Mouse (Mus musculus): ENCODE measurements around the gene Usf3. TPM values are rescaled to one million over a fixed set of nuclear protein-coding genes. Genes with fewer than 3 reads are reported as not detected.
A peak's percentile ranks its signal among the peaks of the same experiment; 100 is the strongest.

Gene Usf3
- polyA plus RNA-seq, 1 experiment: 12.0 TPM

GRCm38 (mm10) chr16:44138377-44138978 lies 34.6 kb upstream of the Usf3 start:
- TF ChIP-seq CTCF (IDR thresholded peaks at IDR 0.05; ENCODE audit: control insufficient read depth, insufficient read depth, low read length) (no peak), POLR2A (IDR thresholded peaks at IDR 0.05; ENCODE audit: borderline replicate concordance, control insufficient read depth, low read depth, low read length) (0 out of 2 replicates have a peak, but pooled peaks have one; percentile 61)
- WGBS: under 1% methylated on average over 24 of the region's 24 CpGs
- peak overlapping the region; percentile 89 for H3K4me3 ChIP-seq (replicated peaks; ENCODE audit: control insufficient read depth, low read depth, low read length)
- H3K4me1 ChIP-seq (ENCODE audit: control insufficient read depth, insufficient read depth, low read length): peaks cover 2% of the 10 kb centered on the region
- peak overlapping the region; percentile 99 for H3K27ac ChIP-seq (ENCODE audit: control insufficient read depth, insufficient read depth, low read depth, low read length, poor library complexity)

GRCm38 (mm10) chr16:44138979-44139535 lies 34.0 kb upstream of the Usf3 start:
- H3K4me3 ChIP-seq (replicated peaks; ENCODE audit: control insufficient read depth, low read depth, low read length): peak overlapping the region; percentile 89
- peaks cover 2% of the 10 kb centered on the region for H3K4me1 ChIP-seq (ENCODE audit: control insufficient read depth, insufficient read depth, low read length)
- WGBS: under 1% methylated on average over 25 of the region's 25 CpGs
- peak overlapping the region; percentile 99 for H3K27ac ChIP-seq (ENCODE audit: control insufficient read depth, insufficient read depth, low read depth, low read length, poor library complexity)
- TF ChIP-seq POLR2A (IDR thresholded peaks at IDR 0.05; ENCODE audit: borderline replicate concordance, control insufficient read depth, low read depth, low read length): no peak; the same call in 1 of the 2 replicates
- TF ChIP-seq CTCF (IDR thresholded peaks at IDR 0.05; ENCODE audit: control insufficient read depth, insufficient read depth, low read length): no peak

- Histone ChIP-seq H3K4me1 (ENCODE audit: control insufficient read depth, insufficient read depth, low read length) (peaks cover 2% of the 10 kb centered on the region), H3K4me3 (replicated peaks; ENCODE audit: control insufficient read depth, low read depth, low read length) (peak within 1 kb of the TSS; percentile 89), H3K27ac (ENCODE audit: control insufficient read depth, insufficient read depth, low read depth, low read length, poor library complexity) (peak within 1 kb of the TSS; percentile 99)
- under 1% methylated on average over 71 of the region's 71 CpGs for WGBS
- TF ChIP-seq POLR2A (IDR thresholded peaks at IDR 0.05; ENCODE audit: borderline replicate concordance, control insufficient read depth, low read depth, low read length): peak; percentile 69; the same call in 1 of the 2 replicates
- TF ChIP-seq CTCF (IDR thresholded peaks at IDR 0.05; ENCODE audit: control insufficient read depth, insufficient read depth, low read length): no peak
Measured at GRCm38 (mm10) chr16:44139536-44140185, 33.4 kb upstream of the Usf3 start, which contains the start of the genes Atp6v1a and Naa50. Atp6v1a (minus strand) TSS chr16:44139705. Naa50 (plus strand) TSS chr16:44139830.

GRCm38 (mm10) chr16:44140186-44140787 lies 32.8 kb upstream of the Usf3 start:
- WGBS: under 1% methylated on average over 38 of the region's 44 CpGs
- TF ChIP-seq CTCF (IDR thresholded peaks at IDR 0.05; ENCODE audit: control insufficient read depth, insufficient read depth, low read length): peak; percentile 51; the same call in 1 of the 2 replicates
- TF ChIP-seq POLR2A (IDR thresholded peaks at IDR 0.05; ENCODE audit: borderline replicate concordance, control insufficient read depth, low read depth, low read length): 0 out of 2 replicates have a peak, but pooled peaks have one; percentile 24
- Histone ChIP-seq H3K4me1 (ENCODE audit: control insufficient read depth, insufficient read depth, low read length) (peaks cover 2% of the 10 kb centered on the region), H3K27ac (ENCODE audit: control insufficient read depth, insufficient read depth, low read depth, low read length, poor library complexity) (peak overlapping the region; percentile 99), H3K4me3 (replicated peaks; ENCODE audit: control insufficient read depth, low read depth, low read length) (peak overlapping the region; percentile 70)

DNA sequence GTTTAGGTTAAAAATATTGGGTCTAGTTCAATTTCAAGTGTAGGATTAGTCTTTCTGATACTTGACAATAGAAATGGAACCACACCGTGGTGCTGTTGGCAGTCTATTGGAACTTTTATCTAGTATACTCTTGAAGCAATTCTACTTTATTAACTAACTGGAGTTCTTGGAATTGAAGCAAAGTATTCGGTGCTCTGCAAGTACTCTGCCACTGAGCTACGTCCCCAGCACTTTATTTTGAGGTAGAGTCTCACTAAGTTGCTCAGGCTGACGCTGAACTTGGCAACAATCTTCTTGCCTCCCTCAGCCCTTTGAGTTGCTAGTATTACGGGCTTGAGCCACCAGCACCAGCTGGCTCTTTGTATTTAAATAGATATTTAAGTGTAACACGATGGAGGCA lies 31.6 kb upstream of the Usf3 start:
- 32% methylated on average over 6 of the region's 6 CpGs for WGBS
- H3K27ac ChIP-seq (ENCODE audit: control insufficient read depth, insufficient read depth, low read depth, low read length, poor library complexity): no peak overlapping the region
- peak overlapping the region; percentile 45 for H3K4me3 ChIP-seq (replicated peaks; ENCODE audit: control insufficient read depth, low read depth, low read length)
- H3K4me1 ChIP-seq (ENCODE audit: control insufficient read depth, insufficient read depth, low read length): peaks cover 2% of the 10 kb centered on the region
- no peak for TF ChIP-seq CTCF (IDR thresholded peaks at IDR 0.05; ENCODE audit: control insufficient read depth, insufficient read depth, low read length)
- no peak for TF ChIP-seq POLR2A (IDR thresholded peaks at IDR 0.05; ENCODE audit: borderline replicate concordance, control insufficient read depth, low read depth, low read length)

DNA sequence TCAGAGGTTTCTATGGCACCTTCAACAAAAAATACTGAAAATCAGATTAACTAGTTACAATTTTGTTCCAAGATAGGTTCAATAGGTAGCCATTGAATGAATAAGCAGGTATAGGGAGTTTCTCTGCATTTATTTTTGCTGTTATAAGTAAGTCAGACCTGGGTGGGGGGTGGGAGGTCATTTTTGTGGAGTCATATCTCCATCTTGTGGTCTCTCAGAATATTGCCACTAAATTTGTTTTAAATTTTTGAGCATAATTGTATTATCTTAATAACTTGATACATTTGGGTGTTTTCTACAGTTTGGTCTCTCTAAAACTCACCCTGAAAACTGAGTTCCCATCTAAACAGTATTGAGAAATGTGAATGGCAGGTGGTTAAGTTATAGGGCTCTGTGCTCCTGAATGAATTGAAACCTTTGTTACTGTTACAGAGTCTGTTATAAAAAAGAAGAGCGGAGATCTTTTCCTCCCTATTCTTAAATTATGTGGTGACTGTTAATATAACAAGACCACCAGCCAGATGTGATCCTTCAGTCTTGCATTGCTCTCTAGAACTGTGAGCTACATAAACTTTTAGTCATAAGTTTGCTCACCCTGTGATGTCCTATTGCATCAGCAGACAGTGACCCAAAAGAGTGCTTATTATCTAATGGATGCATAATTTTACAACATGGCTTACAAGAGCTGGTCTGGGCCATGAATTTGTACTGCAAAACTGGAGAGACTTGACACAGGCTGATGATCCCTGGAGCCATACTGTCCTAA lies 23.9 kb upstream of the Usf3 start:
- Histone ChIP-seq H3K4me3 (replicated peaks; ENCODE audit: control insufficient read depth, low read depth, low read length) (no peak overlapping the region), H3K4me1 (ENCODE audit: control insufficient read depth, insufficient read depth, low read length) (no peaks in the 10 kb centered on the region), H3K27ac (ENCODE audit: control insufficient read depth, insufficient read depth, low read depth, low read length, poor library complexity) (no peak overlapping the region)
- no peak for TF ChIP-seq CTCF (IDR thresholded peaks at IDR 0.05; ENCODE audit: control insufficient read depth, insufficient read depth, low read length)
- no peak for TF ChIP-seq POLR2A (IDR thresholded peaks at IDR 0.05; ENCODE audit: borderline replicate concordance, control insufficient read depth, low read depth, low read length)
- 86% methylated on average over 1 of the region's 1 CpGs for WGBS

- 71% methylated on average over 6 of the region's 6 CpGs for WGBS
- Histone ChIP-seq H3K4me1 (ENCODE audit: control insufficient read depth, insufficient read depth, low read length) (no peaks in the 10 kb centered on the region), H3K27ac (ENCODE audit: control insufficient read depth, insufficient read depth, low read depth, low read length, poor library complexity) (no peak overlapping the region), H3K4me3 (replicated peaks; ENCODE audit: control insufficient read depth, low read depth, low read length) (no peak overlapping the region)
- TF ChIP-seq CTCF (IDR thresholded peaks at IDR 0.05; ENCODE audit: control insufficient read depth, insufficient read depth, low read length): no peak
- no peak for TF ChIP-seq POLR2A (IDR thresholded peaks at IDR 0.05; ENCODE audit: borderline replicate concordance, control insufficient read depth, low read depth, low read length)
Measured at GRCm38 (mm10) chr16:44154497-44155057, 18.5 kb upstream of the Usf3 start.
